Mouse (Mus musculus): ENCODE measurements around the gene Prkn.
A peak's percentile ranks its signal among the peaks of the same experiment; 100 is the strongest.

DNA sequence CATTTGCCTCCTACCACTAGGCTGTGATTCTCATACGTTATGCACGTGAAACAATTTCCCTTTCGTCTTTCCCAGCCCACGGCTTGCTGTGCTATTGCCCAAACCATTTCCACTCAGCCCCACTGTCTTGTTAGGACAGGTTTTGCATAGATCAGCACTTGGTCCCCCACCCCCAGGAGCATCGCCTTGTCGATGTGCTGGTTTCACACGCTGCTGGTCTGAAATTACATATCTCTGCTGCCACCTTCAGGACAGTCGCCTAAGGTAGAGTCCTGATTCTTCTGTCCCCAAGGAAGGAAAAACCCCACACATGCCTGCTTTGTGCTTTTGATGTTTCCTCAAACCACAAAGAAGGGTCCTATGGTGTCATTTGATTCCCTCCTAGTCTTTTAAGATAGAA, 1153.1 kb downstream of the Prkn start:
- peak; percentile 39; the same call in 1 of the 2 replicates for TF ChIP-seq CTCF (IDR thresholded peaks at IDR 0.05; ENCODE audit: borderline replicate concordance, insufficient read depth, low read length)
- TF ChIP-seq POLR2A (IDR thresholded peaks at IDR 0.05; ENCODE audit: low read depth, low read length): no peak
